Mouse (Mus musculus) intestine, embryonic 14.5 days (tissue): ENCODE measurements around the gene Man1c1. TPM values are rescaled to one million over a fixed set of nuclear protein-coding genes. Genes with fewer than 3 reads are reported as not detected.
A peak's percentile ranks its signal among the peaks of the same experiment; 100 is the strongest.

Experiments
- ATAC-seq: fragments of 200-750 bp; cut with Nextera tagmentation; replicated peaks from 2 replicates; pipeline ENCODE4 v1.8.0; 2017; ENCODE audit warnings: low read depth, moderate number of reproducible peaks, moderate TSS enrichment, moderate library complexity; ENCODE audit not compliant: low FRiP score, low TSS enrichment
- DNase-seq: peaks from one replicate; pipeline ENCODE4 v3.0.0-alpha.2; 2018; ENCODE audit warnings: low spot score
- H3K27ac ChIP-seq: fragments of 300-500 bp; sonication (generic); 2 replicates; pipeline ENCODE4 v1.5.1; 2014; ENCODE audit warnings: low read depth, mild to moderate bottlenecking, control low read depth
- H3K27me3 ChIP-seq: fragments of 300-500 bp; sonication (generic); replicated peaks from 2 replicates; pipeline ENCODE4 v1.6.1; 2014; ENCODE audit warnings: low read length, control low read depth; ENCODE audit not compliant: control insufficient read depth, insufficient read depth
- H3K36me3 ChIP-seq: fragments of 300-500 bp; sonication (generic); 2 replicates; pipeline ENCODE4 v1.6.1; 2014; ENCODE audit warnings: low read length, control low read depth; ENCODE audit not compliant: control insufficient read depth, insufficient read depth
- H3K4me1 ChIP-seq: fragments of 300-500 bp; sonication (generic); replicated peaks from 2 replicates; pipeline ENCODE4 v1.6.1; 2014; ENCODE audit warnings: low read length, control low read depth, mixed read lengths; ENCODE audit not compliant: control insufficient read depth, insufficient read depth
- H3K4me2 ChIP-seq: fragments of 300-500 bp; sonication (generic); 2 replicates; pipeline ENCODE4 v1.6.1; 2014; ENCODE audit warnings: low read length
- H3K4me3 ChIP-seq: fragments of 300-500 bp; sonication (generic); 2 replicates; pipeline ENCODE4 v1.5.1; 2014; ENCODE audit warnings: low read depth, low read length, control low read depth, mixed read lengths
- H3K9ac ChIP-seq: fragments of 300-500 bp; sonication (generic); 2 replicates; pipeline ENCODE4 v1.6.1; 2014; ENCODE audit warnings: mild to moderate bottlenecking, low read length
- H3K9me3 ChIP-seq: fragments of 300-500 bp; sonication (generic); 2 replicates; pipeline ENCODE4 v1.6.1; 2016; ENCODE audit warnings: low read length, control low read depth; ENCODE audit not compliant: control insufficient read depth
- WGBS: fragments of 180-500 bp; shearing (Covaris S2); extraction: QIAGEN DNeasy Blood & Tissue Kit; methylation state at CpG from one replicate; pipeline ENCODE4 v1.1.7; 2014; 5-methylcytosine and 5-hydroxymethylcytosine counted together
- polyA plus RNA-seq: library from polyadenylated mRNA; unstranded; fragments of >200 nt; fragmentation: Nextera tagmentation; extraction: Ambion mirVana; gene quantifications from 2 replicates; pipeline ENCODE4 v1.2.1, GENCODE M21; 2014

The Man1c1 gene
- polyA plus RNA-seq, 1 experiment from 2014 or later = 3.6 TPM

DNA sequence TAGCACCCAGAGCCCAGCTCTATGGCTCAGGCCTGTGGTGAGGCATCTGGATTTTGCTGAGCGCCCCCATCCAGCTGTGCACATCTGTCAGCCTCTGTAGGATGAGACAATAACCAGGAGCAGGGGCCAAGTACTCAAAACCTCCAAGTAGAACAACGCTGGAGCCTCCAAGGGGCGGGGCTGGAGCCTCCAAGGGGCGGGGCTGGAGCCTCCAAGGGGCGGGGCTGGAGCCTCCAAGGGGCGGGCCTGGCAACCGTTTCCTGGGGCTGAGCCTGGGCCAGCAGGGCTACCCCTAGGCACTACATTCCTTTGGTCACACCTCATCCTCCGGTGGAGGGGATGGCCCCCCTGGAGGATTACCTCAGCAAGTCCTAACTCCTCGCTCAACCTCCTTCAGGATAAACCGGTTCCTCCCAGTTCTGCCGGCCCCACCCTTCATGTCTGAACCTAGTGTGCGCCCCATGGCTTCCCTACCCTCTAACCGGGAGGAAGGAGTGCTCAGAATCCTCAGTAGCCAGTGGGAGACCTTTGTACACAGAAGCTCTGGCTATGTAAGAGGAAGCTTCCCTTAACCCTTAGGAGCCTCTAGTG lies 30.0 kb upstream of the Man1c1 start:
- ATAC-seq (peak; percentile 96), DNase-seq (peak; percentile 78)
- Histone ChIP-seq H3K27me3 (no peaks in the 10 kb centered on the region), H3K36me3 (no peaks in the 10 kb centered on the region), H3K27ac (peak overlapping the region; percentile 48), H3K9me3 (no peaks in the 10 kb centered on the region), H3K9ac (no peak overlapping the region), H3K4me3 (no peak overlapping the region), H3K4me1 (peaks cover 21% of the 10 kb centered on the region), H3K4me2 (peak overlapping the region; percentile 24)
- WGBS = 5% methylated on average over 12 of the region's 13 CpGs

DNA sequence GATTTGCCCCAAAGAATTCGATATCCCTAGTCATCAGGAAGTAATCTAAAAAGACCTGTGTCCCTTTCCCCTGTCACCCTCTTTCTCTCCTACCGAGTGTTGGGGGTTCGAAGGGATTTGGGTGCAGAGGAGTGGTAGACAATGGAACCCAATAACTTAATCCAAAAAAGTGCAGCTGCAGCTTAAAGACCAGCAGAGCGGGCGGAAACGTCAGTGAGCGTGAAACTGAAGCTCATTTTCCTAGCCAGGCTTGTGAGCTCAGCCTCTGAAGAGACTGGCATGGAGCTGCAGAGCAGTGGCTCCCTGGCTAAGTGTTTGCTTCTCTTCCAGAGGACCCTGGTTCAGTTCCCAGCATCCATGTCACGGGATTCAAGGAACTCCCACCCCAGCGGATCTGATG lies 29.3 kb upstream of the Man1c1 start:
- no peaks in the 10 kb centered on the region for H3K9me3 ChIP-seq
- no peak for ATAC-seq
- no peak overlapping the region for H3K4me3 ChIP-seq
- H3K36me3 ChIP-seq = no peaks in the 10 kb centered on the region
- H3K4me2 ChIP-seq = no peak overlapping the region
- peaks cover 21% of the 10 kb centered on the region for H3K4me1 ChIP-seq
- H3K27me3 ChIP-seq = no peaks in the 10 kb centered on the region
- no peak for DNase-seq
- H3K9ac ChIP-seq = no peak overlapping the region
- 0 out of 2 replicates have a peak overlapping the region, but pooled peaks have one; percentile 14 for H3K27ac ChIP-seq
- 65% methylated on average over 9 of the region's 9 CpGs for WGBS

DNA sequence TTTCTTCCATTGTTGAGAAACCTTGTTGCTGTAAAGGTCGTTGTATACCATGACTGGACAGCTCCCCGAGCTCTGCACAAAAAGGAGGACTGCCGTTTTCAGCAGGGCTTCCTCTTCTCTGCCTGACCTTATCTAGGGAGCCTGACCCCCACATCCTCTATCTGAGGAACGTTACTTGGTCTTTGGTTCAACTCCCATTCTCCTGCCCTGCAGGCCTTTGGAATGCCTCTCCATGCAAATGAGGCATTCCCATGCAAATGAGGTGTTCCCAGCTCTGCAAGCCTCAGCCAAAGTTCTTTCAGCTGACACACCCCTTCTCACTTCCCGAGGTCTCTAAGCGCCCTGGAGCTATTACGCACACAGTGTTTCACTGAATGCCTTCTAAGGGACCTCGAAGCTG lies 26.0 kb upstream of the Man1c1 start:
- no peak overlapping the region for H3K4me3 ChIP-seq
- WGBS = 6% methylated on average over 8 of the region's 8 CpGs
- H3K4me1 ChIP-seq = peaks cover 22% of the 10 kb centered on the region
- H3K27me3 ChIP-seq = no peaks in the 10 kb centered on the region
- H3K9ac ChIP-seq = no peak overlapping the region
- no peaks in the 10 kb centered on the region for H3K36me3 ChIP-seq
- DNase-seq (no peak), ATAC-seq (no peak)
- H3K4me2 ChIP-seq = no peak overlapping the region
- H3K9me3 ChIP-seq = no peaks in the 10 kb centered on the region
- no peak overlapping the region for H3K27ac ChIP-seq

DNA sequence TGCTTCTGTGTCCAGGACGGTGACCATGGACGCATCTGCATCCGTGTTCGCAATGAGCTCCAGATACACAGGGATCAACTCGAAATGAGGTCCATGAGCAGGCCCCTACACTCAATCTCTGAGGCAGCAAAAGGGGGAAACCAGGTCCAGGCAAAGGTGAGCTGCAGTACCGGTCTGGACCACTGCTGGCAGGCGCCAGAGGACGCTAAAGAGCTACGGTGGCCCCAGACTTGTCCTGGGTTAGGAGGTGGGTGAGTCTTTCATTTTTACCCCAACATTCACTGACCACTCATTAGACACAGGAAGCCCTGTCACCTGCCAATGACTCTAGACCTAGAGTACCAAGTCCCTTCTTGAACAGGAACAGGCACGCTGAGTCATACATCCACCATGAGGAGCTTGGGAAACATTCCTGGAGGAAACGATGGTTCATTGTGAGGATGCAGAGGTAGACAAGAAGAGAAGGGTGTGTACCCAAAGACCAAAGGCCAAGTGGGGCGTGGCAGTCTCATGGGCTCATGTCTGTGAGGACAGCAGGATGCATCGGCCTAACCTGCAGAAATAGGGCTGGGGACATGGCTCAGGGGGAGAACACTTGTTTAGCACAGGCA lies 21.8 kb upstream of the Man1c1 start:
- H3K27me3 ChIP-seq = no peaks in the 10 kb centered on the region
- no peak for DNase-seq
- H3K4me3 ChIP-seq = no peak overlapping the region
- H3K9ac ChIP-seq = no peak overlapping the region
- 66% methylated on average over 13 of the region's 13 CpGs for WGBS
- H3K36me3 ChIP-seq = no peaks in the 10 kb centered on the region
- H3K9me3 ChIP-seq = no peaks in the 10 kb centered on the region
- no peak; the same call in 1 of the 2 replicates for ATAC-seq
- no peak overlapping the region for H3K4me2 ChIP-seq
- no peak overlapping the region for H3K27ac ChIP-seq
- H3K4me1 ChIP-seq = peaks cover 17% of the 10 kb centered on the region

DNA sequence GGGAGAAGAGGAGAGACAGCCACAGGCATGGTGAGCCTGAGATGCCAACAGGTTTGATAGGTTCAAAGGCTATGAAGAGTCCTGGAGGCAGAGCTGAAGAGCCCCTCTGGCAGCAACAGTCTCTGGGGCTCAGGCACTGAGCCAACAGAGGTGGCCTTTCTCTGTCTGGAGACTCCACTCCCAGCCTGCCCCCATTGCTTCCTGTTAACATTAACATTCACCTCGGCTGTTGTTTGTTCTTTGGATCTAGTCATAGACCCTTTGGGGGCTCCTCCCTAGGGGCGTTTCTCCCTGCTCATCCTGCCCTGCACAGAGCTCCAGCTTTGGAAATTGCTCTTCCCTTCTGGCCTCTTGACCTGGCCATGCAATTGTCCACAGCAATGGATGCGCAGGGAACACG lies 20.9 kb upstream of the Man1c1 start:
- no peaks in the 10 kb centered on the region for H3K36me3 ChIP-seq
- no peaks in the 10 kb centered on the region for H3K27me3 ChIP-seq
- H3K9me3 ChIP-seq = no peaks in the 10 kb centered on the region
- no peak overlapping the region for H3K4me3 ChIP-seq
- no peak overlapping the region for H3K4me2 ChIP-seq
- WGBS = 28% methylated on average over 4 of the region's 4 CpGs
- H3K9ac ChIP-seq = no peak overlapping the region
- ATAC-seq (no peak), DNase-seq (no peak)
- peaks cover 12% of the 10 kb centered on the region for H3K4me1 ChIP-seq
- H3K27ac ChIP-seq = no peak overlapping the region

DNA sequence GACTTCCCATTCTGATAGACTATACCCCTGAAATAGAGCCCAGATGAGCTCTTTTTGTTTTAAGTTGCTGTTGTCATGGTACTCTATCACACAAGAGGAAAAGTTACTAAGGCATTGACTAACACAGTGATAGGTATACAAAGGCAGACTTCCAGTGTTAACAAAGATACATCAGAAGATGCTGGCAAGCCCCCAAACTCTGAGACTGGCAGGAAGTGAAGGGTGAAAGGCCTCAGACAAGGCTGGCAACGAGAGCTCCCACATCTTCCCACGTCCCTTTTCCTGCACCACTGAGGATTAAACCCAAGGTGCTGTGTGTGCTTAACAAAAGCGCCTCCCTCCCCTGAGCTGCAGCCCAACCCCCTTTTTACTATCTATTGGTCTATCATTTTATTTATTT lies 19.2 kb upstream of the Man1c1 start:
- Histone ChIP-seq H3K36me3 (no peaks in the 10 kb centered on the region), H3K4me3 (no peak overlapping the region), H3K4me1 (peaks cover 12% of the 10 kb centered on the region), H3K4me2 (no peak overlapping the region), H3K27me3 (no peaks in the 10 kb centered on the region), H3K27ac (no peak overlapping the region), H3K9ac (no peak overlapping the region), H3K9me3 (no peaks in the 10 kb centered on the region)
- DNase-seq (no peak), ATAC-seq (no peak)
- 67% methylated on average over 3 of the region's 3 CpGs for WGBS

DNA sequence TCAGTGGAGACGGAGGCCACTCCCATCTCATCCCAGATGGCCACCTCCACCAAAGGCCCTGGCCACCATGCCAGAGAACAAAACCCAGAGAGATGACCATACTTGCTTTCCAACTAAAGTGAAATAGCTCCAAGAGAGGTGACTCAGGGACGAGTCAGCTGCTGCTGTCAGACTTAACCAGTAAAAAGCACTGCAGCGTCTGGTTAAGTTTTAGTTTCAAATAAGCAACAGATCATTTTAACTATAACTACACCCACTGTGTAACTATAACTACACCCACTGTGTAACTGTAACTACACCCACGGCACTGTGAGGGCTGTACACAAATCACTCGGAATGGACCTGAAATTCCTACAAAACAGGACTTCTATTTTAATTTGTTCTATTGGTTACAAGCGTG lies 17.0 kb upstream of the Man1c1 start:
- ATAC-seq = no peak
- Histone ChIP-seq H3K9me3 (no peaks in the 10 kb centered on the region), H3K27ac (no peak overlapping the region), H3K4me1 (peaks cover 12% of the 10 kb centered on the region), H3K4me3 (no peak overlapping the region), H3K9ac (no peak overlapping the region), H3K36me3 (no peaks in the 10 kb centered on the region), H3K4me2 (no peak overlapping the region), H3K27me3 (no peaks in the 10 kb centered on the region)
- DNase-seq = no peak
- 79% methylated on average over 6 of the region's 6 CpGs for WGBS

DNA sequence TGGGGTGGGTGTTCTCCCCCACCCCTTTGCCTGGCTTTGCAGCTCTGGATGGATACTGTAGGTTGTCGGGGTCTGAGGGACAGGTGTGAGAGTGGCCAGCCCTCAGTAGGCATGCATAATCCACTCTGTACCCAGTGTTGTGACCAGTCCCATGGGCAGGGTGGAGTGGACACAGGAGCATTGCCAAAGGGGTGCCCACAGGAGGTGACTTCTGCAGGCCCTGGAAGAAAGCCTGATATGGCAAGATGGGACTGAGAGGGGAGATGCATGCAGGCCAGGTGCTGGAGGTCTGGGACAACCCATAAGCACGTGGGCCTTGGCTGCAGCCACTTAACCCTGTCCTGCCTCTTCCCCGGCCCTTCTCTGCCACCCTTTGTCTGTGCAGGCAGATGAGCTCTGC lies 16.3 kb upstream of the Man1c1 start:
- H3K4me3 ChIP-seq = no peak overlapping the region
- H3K27ac ChIP-seq = no peak overlapping the region
- H3K4me1 ChIP-seq = peaks cover 10% of the 10 kb centered on the region
- no peak overlapping the region for H3K9ac ChIP-seq
- H3K4me2 ChIP-seq = no peak overlapping the region
- DNase-seq = no peak
- WGBS = 52% methylated on average over 3 of the region's 3 CpGs
- no peaks in the 10 kb centered on the region for H3K9me3 ChIP-seq
- ATAC-seq = no peak
- H3K36me3 ChIP-seq = no peaks in the 10 kb centered on the region
- H3K27me3 ChIP-seq = no peaks in the 10 kb centered on the region

DNA sequence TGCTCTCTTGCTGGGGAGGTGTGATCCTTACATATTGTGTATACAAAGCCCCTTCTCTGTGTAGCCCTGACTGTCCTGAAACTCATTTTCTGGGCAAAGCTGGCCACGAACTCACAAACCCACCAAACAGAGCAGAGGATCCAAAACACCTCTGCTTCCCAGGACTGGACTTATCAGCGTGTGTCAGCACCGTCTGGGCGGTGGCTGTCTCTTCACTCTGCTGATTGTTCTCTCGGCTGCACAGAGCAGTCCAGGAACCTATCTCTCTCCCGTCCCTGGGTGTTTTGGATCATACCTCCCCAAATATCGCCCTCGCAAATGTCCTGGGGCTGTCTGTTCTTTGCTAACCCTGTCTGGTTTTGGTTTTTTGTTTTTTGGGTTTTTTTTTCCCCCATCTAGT lies 15.4 kb upstream of the Man1c1 start:
- WGBS = 72% methylated on average over 8 of the region's 8 CpGs
- Histone ChIP-seq H3K9me3 (no peaks in the 10 kb centered on the region), H3K27me3 (no peaks in the 10 kb centered on the region), H3K27ac (no peak overlapping the region), H3K4me1 (0 out of 2 replicates have a peak, but pooled peaks cover 1% of the 10 kb centered on the region), H3K9ac (no peak overlapping the region), H3K36me3 (no peaks in the 10 kb centered on the region), H3K4me2 (no peak overlapping the region), H3K4me3 (no peak overlapping the region)
- ATAC-seq (no peak), DNase-seq (no peak)
